Mouse (Mus musculus) liver, embryonic 14.5 days (tissue): ENCODE measurements around the gene Lrtm2. TPM values are rescaled to one million over a fixed set of nuclear protein-coding genes. Genes with fewer than 3 reads are reported as not detected.

ENCODE experiments used
- ATAC-seq: fragments of 200-750 bp; cut with Nextera tagmentation; 2 replicates; pipeline ENCODE4 v1.8.0; 2017; ENCODE audit warnings: moderate number of reproducible peaks, mild to moderate bottlenecking, moderate library complexity; ENCODE audit not compliant: insufficient read depth
- DNase-seq, 3 experiments: peaks; one replicate each; pipeline ENCODE4 v3.0.0-alpha.2; 2012 to 2013; ENCODE audit warnings: low read depth in 3 of 3, low spot score in 3 of 3
- H3K27ac ChIP-seq: fragments of 300-500 bp; sonication (generic); 2 replicates; pipeline ENCODE4 v1.5.1; 2014; ENCODE audit warnings: moderate library complexity, mild to moderate bottlenecking, control low read depth, inconsistent platforms
- H3K27me3 ChIP-seq: fragments of 300-500 bp; sonication (generic); 2 replicates; pipeline ENCODE4 v1.6.1; 2014; ENCODE audit warnings: mild to moderate bottlenecking, low read length, moderate library complexity; ENCODE audit not compliant: control insufficient read depth, insufficient read depth
- H3K36me3 ChIP-seq: fragments of 300-500 bp; sonication (generic); replicated peaks from 2 replicates; pipeline ENCODE4 v1.6.1; 2014; ENCODE audit warnings: low read depth; ENCODE audit not compliant: control insufficient read depth, insufficient read depth
- H3K4me1 ChIP-seq, 2 experiments: fragments of 200-500 bp in 1 of 2; fragments of 300-500 bp in 1 of 2; sonication (generic) in 1 of 2; replicated peaks; 2 replicates each; pipeline ENCODE4 v1.6.1; 2012 to 2014; ENCODE audit warnings: antibody characterized with exemption in 1 of 2, inconsistent platforms in 1 of 2, low read length in 1 of 2; ENCODE audit not compliant: control insufficient read depth in 2 of 2, insufficient read depth in 2 of 2
- H3K4me2 ChIP-seq: fragments of 300-500 bp; sonication (generic); 2 replicates; pipeline ENCODE4 v1.6.1; 2014; ENCODE audit warnings: low read depth, mild to moderate bottlenecking, control low read depth, moderate library complexity
- H3K4me3 ChIP-seq, 2 experiments: fragments of 200-500 bp in 1 of 2; fragments of 300-500 bp in 1 of 2; sonication (generic) in 1 of 2; 2 replicates each; pipeline ENCODE4 v1.5.1; 2012 to 2014; ENCODE audit warnings: low read depth in 2 of 2, low read length in 2 of 2, mild to moderate bottlenecking in 2 of 2, control low read depth in 1 of 2, inconsistent platforms in 1 of 2, moderate library complexity in 1 of 2; ENCODE audit not compliant: insufficient read depth in 1 of 2
- H3K9ac ChIP-seq: fragments of 300-500 bp; sonication (generic); replicated peaks from 2 replicates; pipeline ENCODE4 v1.6.1; 2014; ENCODE audit warnings: mild to moderate bottlenecking, control low read depth, moderate library complexity
- H3K9me3 ChIP-seq: fragments of 300-500 bp; sonication (generic); 2 replicates; pipeline ENCODE4 v1.6.1; 2016; ENCODE audit warnings: low read length, mixed read lengths; ENCODE audit not compliant: control insufficient read depth
- CTCF ChIP-seq: IDR thresholded peaks from 2 replicates; pipeline ENCODE4 v1.5.1; 2016; ENCODE audit warnings: antibody characterized with exemption, low read depth, control low read depth
- EP300 ChIP-seq: IDR thresholded peaks from 2 replicates; pipeline ENCODE4 v1.6.1; 2016; ENCODE audit warnings: antibody characterized with exemption, low read depth
- whole genome bisulfite sequencing: fragments of 180-500 bp; shearing (Covaris S2); extraction: QIAGEN DNeasy Blood & Tissue Kit; methylation state at CpG from one replicate; pipeline ENCODE4 v1.1.7; 2014; ENCODE audit not compliant: insufficient replicate concordance; 5-methylcytosine and 5-hydroxymethylcytosine counted together
- polyA plus RNA-seq, 2 experiments: library from polyadenylated mRNA; depleted of rRNA in 1 of 2; stranded (reverse) in 1 of 2; unstranded in 1 of 2; fragments of >200 nt; fragmentation: Nextera tagmentation in 1 of 2; extraction: Ambion mirVana in 1 of 2; gene quantifications; 2 replicates each; pipeline versions ENCODE4 v1.2.1 to v1.2.3; 2012 to 2014

Lrtm2 gene
- polyA plus RNA-seq, 2 experiments = 0.08 TPM; not detected in 1

DNA sequence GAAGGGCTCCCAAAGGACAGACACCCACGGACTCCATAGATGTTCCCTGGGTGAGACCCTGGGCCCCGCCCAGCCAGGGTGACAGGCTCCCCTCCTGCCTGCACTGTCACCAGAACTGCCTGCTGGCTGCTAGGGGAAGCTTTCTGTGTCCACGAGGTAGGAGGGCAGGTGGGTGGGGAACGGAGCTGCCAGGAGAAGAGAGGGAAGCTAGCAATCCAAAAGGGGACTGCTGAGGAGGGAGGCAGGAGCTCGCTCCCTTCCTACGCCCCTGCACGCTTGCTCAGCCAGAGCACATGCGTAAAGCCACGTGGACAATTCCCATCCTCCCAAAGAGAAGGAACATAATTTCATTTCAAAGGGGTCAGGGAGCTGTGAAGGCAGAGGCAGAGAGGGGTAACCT lies 20.4 kb downstream of the Lrtm2 start:
- H3K27me3 ChIP-seq = no peaks in the 10 kb centered on the region
- ATAC-seq (no peak), DNase-seq (no peak)
- H3K4me1 ChIP-seq = no peaks in the 10 kb centered on the region
- H3K9ac ChIP-seq = no peak overlapping the region
- H3K27ac ChIP-seq = no peak overlapping the region
- no peak overlapping the region for H3K4me2 ChIP-seq
- H3K9me3 ChIP-seq = no peaks in the 10 kb centered on the region
- WGBS = 55% methylated on average over 9 of the region's 9 CpGs
- no peak overlapping the region for H3K4me3 ChIP-seq
- TF ChIP-seq CTCF (no peak), EP300 (no peak)
- no peaks in the 10 kb centered on the region for H3K36me3 ChIP-seq

DNA sequence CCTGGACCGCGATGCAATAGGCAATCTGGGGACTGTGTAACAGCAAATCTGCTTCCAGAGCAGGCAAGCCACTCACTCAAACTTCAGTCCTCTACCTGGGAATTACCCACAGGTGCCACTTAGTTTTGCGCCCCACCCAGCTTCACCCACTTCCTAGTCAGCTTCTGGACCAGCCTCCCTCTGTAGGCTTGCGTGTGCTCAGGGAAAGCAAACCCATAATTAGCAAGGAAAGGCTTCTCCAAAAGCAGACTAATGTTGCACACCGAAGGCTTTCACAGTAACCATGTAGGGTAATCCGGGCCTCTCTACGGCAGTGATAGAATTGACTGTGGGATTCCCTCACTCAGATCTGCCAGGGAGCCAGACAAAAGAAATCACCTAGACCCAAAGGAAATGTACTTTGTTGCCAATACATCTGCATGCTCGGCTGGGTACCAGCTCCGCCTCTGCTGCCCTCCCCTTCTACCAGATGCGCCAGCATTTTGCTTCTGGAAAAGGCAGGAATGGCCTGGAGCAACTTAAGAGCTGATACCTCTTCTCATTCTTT lies 22.6 kb downstream of the Lrtm2 start:
- ATAC-seq = no peak
- H3K27ac ChIP-seq = no peak overlapping the region
- WGBS = 62% methylated on average over 10 of the region's 10 CpGs

DNA sequence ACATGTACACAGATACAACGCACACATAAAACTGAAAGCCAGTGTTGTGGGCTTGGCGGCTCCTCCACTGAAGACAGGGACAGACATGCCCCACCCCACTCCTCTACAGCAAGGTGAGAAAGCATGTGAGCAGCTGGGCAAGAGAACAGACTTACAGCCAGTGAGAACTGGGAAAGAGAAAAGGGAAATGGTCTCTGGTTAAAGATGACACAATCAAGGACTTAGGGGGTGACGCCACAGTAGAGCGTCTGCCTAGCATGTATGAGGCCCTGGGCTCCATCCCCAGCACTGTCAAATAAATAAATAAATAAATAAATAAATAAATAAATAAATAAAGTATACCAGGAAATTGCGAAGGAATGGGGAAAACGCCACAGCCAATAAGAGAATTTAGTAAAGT lies 27.2 kb downstream of the Lrtm2 start:
- Histone ChIP-seq H3K9ac (no peak overlapping the region), H3K4me3 (no peak overlapping the region), H3K4me2 (no peak overlapping the region), H3K36me3 (no peaks in the 10 kb centered on the region), H3K4me1 (no peaks in the 10 kb centered on the region), H3K27ac (no peak overlapping the region), H3K27me3 (no peaks in the 10 kb centered on the region), H3K9me3 (no peaks in the 10 kb centered on the region)
- TF ChIP-seq CTCF (no peak), EP300 (no peak)
- WGBS = 67% methylated on average over 6 of the region's 6 CpGs
- DNase-seq = no peak
- no peak for ATAC-seq

More for the DNA sequence above, 22.6 kb downstream of the Lrtm2 start:
- Histone ChIP-seq H3K4me1 (no peaks in the 10 kb centered on the region), H3K4me3 (no peak overlapping the region), H3K36me3 (no peaks in the 10 kb centered on the region), H3K4me2 (no peak overlapping the region), H3K27me3 (no peaks in the 10 kb centered on the region), H3K9me3 (no peaks in the 10 kb centered on the region), H3K9ac (no peak overlapping the region)
- TF ChIP-seq EP300 (no peak), CTCF (no peak)
- DNase-seq = no peak

DNA sequence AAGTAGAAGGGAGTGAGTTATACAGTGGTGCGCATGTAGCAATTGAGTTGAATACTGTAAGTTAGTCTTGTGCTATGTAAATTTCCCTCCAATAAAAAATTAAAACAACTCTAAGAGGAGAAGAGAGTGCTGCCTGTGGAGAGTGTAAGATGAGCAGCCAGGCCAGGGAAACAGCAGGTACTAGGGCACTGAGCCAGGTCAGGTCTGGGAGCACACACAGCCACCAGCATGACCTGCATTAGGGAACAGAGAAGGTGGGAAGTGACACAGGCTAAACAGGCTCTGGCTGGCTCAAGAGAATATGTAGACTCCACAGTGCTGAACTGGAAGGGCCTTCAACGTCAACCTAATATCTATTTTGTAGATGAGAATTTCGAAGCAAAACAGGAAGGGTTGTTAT lies 29.3 kb downstream of the Lrtm2 start:
- H3K4me3 ChIP-seq = no peak overlapping the region
- TF ChIP-seq EP300 (no peak), CTCF (no peak)
- 61% methylated on average over 3 of the region's 3 CpGs for WGBS
- no peaks in the 10 kb centered on the region for H3K9me3 ChIP-seq
- no peak overlapping the region for H3K9ac ChIP-seq
- no peaks in the 10 kb centered on the region for H3K36me3 ChIP-seq
- no peaks in the 10 kb centered on the region for H3K27me3 ChIP-seq
- no peak for DNase-seq
- H3K4me2 ChIP-seq = no peak overlapping the region
- H3K27ac ChIP-seq = no peak overlapping the region
- H3K4me1 ChIP-seq = no peaks in the 10 kb centered on the region
- ATAC-seq = no peak

DNA sequence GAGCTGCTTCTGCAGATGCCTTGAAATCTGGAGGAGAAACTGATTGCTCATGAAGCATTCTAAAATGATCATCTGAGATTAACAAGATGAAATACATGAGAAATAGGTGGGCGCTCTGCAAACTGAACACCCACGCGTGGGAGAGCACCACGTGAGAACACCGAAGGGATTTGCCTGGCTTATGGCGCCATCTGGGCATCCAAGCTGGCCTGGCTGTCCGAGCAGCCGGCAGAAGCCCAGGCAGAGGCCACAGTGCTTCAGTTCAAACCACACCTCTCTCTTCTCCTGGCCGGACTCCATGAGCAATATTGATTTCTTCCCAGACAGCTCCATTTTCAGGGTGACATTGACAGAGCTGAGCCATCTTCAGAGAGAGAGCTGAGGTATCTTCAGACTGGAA lies 49.8 kb downstream of the Lrtm2 start:
- H3K9me3 ChIP-seq = no peaks in the 10 kb centered on the region
- WGBS = 52% methylated on average over 9 of the region's 9 CpGs
- H3K36me3 ChIP-seq = no peaks in the 10 kb centered on the region
- H3K27me3 ChIP-seq = no peaks in the 10 kb centered on the region
- no peak overlapping the region for H3K9ac ChIP-seq
- no peaks in the 10 kb centered on the region for H3K4me1 ChIP-seq
- no peak overlapping the region for H3K4me3 ChIP-seq
- ATAC-seq = no peak
- DNase-seq = no peak
- H3K4me2 ChIP-seq = no peak overlapping the region
- no peak for TF ChIP-seq CTCF
- TF ChIP-seq EP300 = no peak
- no peak overlapping the region for H3K27ac ChIP-seq
